Mouse (Mus musculus): ENCODE results near the gene Dock1. TPM values are rescaled to one million over a fixed set of nuclear protein-coding genes. Genes with fewer than 3 reads are reported as not detected.

The Dock1 gene
- polyA plus RNA-seq, 1 experiment from 2014 or later = 29.3 TPM

DNA sequence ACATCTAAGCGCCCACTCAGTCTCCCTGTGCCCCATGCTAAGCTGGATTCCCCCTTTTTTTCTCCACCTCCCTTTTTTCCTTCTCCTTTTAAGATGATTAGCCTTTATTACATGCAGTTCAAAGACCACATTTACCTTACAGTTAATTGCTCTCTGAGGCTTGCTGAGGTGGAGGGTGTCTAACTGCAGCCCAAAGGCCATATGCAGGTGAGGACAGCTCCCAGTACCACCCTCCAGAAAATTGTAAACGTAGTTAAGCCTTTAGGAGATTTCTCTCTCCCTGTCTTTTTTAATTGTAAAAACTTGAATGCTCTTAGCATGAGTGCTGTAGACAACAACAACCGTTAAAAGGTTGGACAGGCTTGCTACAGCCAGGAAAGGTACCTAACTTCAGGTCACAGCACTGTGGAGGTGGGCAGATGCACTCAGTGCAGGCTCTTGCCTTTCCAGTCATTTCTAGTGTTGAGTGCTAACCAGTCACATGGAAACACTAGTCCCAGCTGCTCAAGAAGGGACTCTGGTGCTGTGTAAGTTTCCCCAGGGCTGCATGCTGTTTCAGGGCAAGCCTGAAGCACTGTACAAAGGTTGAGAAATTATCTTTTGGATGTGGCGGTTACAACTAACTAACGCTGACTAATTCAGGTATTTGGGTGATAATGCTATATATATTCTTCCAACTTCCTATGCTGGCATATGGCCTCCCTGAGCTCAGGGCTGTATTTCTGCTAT is 56.2 kb downstream of the Dock1 start:
- H3K4me2 ChIP-seq (replicated peaks) = no peak overlapping the region
- H3K27ac ChIP-seq = no peak overlapping the region
- ATAC-seq (ENCODE audit: low FRiP score) = no peak
- no peak overlapping the region for H3K4me3 ChIP-seq
- 83% methylated on average over 5 of the region's 5 CpGs for WGBS
- H3K9ac ChIP-seq = no peak overlapping the region
- H3K27me3 ChIP-seq = 0 out of 2 replicates have a peak, but pooled peaks cover 8% of the 10 kb centered on the region
- no peaks in the 10 kb centered on the region for H3K9me3 ChIP-seq (replicated peaks)
- peaks cover 17% of the 10 kb centered on the region for H3K4me1 ChIP-seq
- no peaks in the 10 kb centered on the region for H3K36me3 ChIP-seq

DNA sequence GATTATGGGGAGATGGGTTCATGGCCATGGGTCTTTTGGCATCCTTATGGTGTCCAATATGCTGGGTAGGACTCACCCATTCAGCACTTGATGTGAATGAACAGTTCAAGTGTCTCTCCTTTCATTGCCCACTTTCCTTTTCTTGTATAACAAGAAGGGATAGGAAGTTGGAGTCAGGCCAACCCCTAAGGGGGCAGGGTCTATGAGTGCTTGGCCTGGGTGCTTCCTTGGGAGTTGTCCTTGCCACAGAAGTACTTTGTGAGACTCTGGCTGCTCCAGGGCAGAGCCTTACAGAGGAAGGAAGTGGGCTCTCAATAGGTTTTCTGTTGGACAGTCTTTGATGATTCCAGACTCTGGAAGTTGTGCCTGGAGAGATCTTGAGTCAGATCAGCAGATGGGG is 58.9 kb downstream of the Dock1 start:
- Histone ChIP-seq H3K27ac (no peak overlapping the region), H3K4me2 (replicated peaks) (no peak overlapping the region), H3K4me3 (no peak overlapping the region), H3K27me3 (0 out of 2 replicates have a peak, but pooled peaks cover 8% of the 10 kb centered on the region), H3K9ac (no peak overlapping the region), H3K9me3 (replicated peaks) (no peaks in the 10 kb centered on the region), H3K4me1 (peaks cover 16% of the 10 kb centered on the region), H3K36me3 (no peaks in the 10 kb centered on the region)
- ATAC-seq (ENCODE audit: low FRiP score) = no peak

DNA sequence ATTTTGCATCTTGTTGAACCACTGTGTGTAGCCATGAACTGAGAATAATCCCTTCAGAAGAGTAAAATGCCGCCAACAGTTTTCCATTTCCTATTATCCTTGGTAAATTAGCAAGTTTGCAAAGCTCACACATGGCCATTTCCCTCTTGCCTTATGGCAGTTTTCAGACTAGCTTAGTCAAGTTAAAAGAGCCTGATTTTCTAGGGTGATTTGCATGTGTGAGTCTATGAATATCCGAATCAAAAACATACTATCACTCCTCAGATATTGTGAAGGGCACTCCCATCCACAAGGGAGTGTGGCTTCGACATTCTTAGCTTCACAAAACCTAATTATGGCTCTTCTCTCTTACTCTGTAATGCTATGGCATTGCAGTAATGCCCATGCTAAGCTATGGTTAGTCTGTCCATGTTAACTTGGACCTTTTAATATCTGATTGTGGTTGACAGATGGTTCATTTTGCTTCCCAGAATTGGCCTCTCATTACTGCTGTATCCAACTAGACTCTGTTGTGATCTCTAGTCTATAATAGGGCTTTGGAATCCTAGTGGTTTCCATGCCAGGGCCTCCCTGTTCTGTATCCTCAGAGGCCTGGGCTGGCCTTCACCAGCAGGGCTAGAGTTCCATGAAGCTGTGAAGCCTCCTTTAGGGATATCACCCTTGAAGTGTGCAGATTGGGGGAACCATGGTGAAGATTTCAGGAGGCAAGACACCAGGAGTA is 60.1 kb downstream of the Dock1 start:
- no peak for ATAC-seq (ENCODE audit: low FRiP score)
- WGBS = 88% methylated on average over 3 of the region's 3 CpGs
- H3K4me1 ChIP-seq = peaks cover 4% of the 10 kb centered on the region

DNA sequence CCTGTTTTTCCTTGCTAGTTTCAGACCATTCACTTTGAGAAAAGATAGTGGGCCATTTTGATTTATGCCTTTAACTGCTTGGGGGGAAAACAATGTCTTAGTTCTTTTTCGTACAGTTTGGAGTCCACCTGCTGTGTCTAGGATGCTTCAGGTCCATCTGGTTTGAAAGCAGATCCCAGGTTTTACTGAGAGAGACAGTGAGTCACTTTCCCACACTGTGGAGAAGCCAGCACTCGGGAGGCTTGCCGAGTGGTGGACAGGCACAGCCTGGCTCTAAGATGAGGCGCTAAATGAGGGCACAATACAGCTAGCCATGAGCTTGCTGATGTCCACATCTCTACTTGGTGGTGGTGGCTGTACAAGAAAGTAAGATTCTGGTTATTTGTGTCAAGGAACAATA is 76.6 kb downstream of the Dock1 start:
- Histone ChIP-seq H3K9me3 (replicated peaks) (no peaks in the 10 kb centered on the region), H3K36me3 (peaks cover 14% of the 10 kb centered on the region), H3K27me3 (no peaks in the 10 kb centered on the region), H3K4me3 (no peak overlapping the region), H3K4me1 (no peaks in the 10 kb centered on the region), H3K9ac (no peak overlapping the region), H3K27ac (no peak overlapping the region), H3K4me2 (replicated peaks) (no peak overlapping the region)
- WGBS = 96% methylated on average over 4 of the region's 4 CpGs
- no peak for ATAC-seq (ENCODE audit: low FRiP score)

More for the DNA sequence above, 60.1 kb downstream of the Dock1 start:
- Histone ChIP-seq H3K36me3 (no peaks in the 10 kb centered on the region), H3K9ac (no peak overlapping the region), H3K27ac (no peak overlapping the region), H3K4me3 (no peak overlapping the region), H3K27me3 (0 out of 2 replicates have a peak, but pooled peaks cover 8% of the 10 kb centered on the region), H3K4me2 (replicated peaks) (no peak overlapping the region), H3K9me3 (replicated peaks) (no peaks in the 10 kb centered on the region)

DNA sequence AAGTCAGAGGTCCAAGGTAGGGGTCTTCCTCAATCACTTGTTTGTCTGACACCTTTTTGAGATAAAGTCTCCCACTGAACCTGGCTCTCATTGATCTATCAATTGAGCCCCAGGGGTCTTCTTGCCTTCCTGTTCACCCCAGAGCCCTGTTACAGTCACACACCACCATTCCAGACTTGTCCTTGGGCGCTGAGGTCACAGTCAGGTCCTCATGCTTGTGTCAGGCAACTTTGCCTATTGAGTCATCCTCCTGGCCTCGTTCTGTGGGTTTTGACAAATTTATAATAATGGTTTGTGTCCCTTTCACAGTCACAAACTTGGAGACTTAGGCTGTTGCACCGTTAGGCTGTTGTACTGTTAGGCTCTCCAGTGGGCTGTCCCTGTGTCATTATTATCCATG is 77.9 kb downstream of the Dock1 start:
- no peak overlapping the region for H3K9ac ChIP-seq
- peaks cover 3% of the 10 kb centered on the region; the same call in 1 of the 2 replicates for H3K4me1 ChIP-seq
- peaks cover 14% of the 10 kb centered on the region for H3K36me3 ChIP-seq
- no peaks in the 10 kb centered on the region for H3K27me3 ChIP-seq
- no peak overlapping the region for H3K27ac ChIP-seq
- H3K4me2 ChIP-seq (replicated peaks) = no peak overlapping the region
- no peak for ATAC-seq (ENCODE audit: low FRiP score)
- no peaks in the 10 kb centered on the region for H3K9me3 ChIP-seq (replicated peaks)
- WGBS = 90% methylated on average over 3 of the region's 3 CpGs
- no peak overlapping the region for H3K4me3 ChIP-seq

DNA sequence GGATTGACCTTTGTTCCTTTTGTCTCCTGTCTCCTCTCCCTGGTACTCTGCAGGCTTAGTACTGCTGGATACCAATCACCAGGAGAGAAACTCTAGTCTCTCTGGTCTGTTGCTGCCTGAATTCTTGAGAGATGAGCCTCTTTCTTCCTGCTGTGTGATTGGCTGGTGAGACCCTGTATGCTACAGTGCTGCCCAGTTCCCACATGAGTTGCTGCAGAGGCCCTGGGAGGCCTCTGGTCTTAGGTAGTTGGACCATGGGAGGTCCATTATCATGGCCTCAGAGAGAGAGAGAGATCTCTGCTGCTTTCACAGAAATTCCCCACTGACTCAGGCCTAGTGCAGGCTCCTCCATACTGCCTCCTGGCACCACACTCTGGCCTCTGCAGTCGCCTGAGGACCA is 79.2 kb downstream of the Dock1 start:
- ATAC-seq (ENCODE audit: low FRiP score) = no peak
- Histone ChIP-seq H3K27ac (no peak overlapping the region), H3K9me3 (replicated peaks) (no peaks in the 10 kb centered on the region), H3K27me3 (no peaks in the 10 kb centered on the region), H3K4me1 (peaks cover 3% of the 10 kb centered on the region; the same call in 1 of the 2 replicates), H3K4me2 (replicated peaks) (no peak overlapping the region), H3K36me3 (peaks cover 14% of the 10 kb centered on the region), H3K9ac (no peak overlapping the region), H3K4me3 (no peak overlapping the region)
- 88% methylated on average over 1 of the region's 1 CpGs for WGBS

DNA sequence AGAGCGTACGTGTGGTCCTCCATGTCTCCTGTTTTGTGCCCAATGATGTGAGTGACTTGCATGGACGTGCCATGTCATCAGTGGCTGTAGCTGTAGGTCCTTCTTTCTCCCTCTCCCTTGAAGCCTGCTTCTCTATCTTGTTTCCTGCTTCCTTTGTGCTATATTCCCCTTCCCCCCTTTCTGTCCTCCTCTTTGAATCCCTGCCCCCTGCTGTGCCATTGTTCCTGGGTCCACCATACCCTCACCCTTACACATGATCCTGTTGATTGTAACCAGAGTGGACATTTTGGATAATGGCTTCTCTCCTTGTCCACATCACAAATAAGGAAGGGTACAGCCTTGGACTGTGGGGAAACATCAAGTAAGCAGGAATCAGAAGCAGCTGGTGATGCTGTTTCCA is 81.0 kb downstream of the Dock1 start:
- H3K4me3 ChIP-seq = no peak overlapping the region
- no peaks in the 10 kb centered on the region for H3K9me3 ChIP-seq (replicated peaks)
- ATAC-seq (ENCODE audit: low FRiP score) = no peak
- H3K27ac ChIP-seq = no peak overlapping the region
- WGBS = 79% methylated on average over 3 of the region's 3 CpGs
- H3K9ac ChIP-seq = no peak overlapping the region
- no peak overlapping the region for H3K4me2 ChIP-seq (replicated peaks)
- H3K27me3 ChIP-seq = no peaks in the 10 kb centered on the region
- H3K36me3 ChIP-seq = peaks cover 16% of the 10 kb centered on the region
- H3K4me1 ChIP-seq = peaks cover 3% of the 10 kb centered on the region; the same call in 1 of the 2 replicates

DNA sequence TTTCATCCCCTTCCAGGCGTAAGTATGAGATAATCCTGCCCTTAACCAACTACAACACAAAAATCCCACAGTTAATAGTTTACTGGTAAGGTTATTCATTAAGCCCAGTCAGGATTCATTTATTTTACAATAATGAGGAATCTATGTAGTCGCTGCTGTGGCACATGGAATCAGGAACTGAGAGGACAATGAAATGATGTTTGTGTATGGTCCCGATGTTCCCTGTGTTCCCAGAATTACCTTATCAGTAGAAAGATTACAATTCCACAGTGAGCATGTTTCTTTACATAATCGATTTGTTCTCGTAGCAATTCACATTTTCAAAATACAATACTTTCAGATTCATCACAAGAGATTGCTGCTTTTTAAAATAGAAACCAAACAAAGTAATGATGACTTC is 83.0 kb downstream of the Dock1 start:
- Histone ChIP-seq H3K27ac (no peak overlapping the region), H3K4me2 (replicated peaks) (no peak overlapping the region), H3K4me3 (no peak overlapping the region), H3K9ac (no peak overlapping the region), H3K36me3 (peaks cover 18% of the 10 kb centered on the region; the same call in 1 of the 2 replicates), H3K9me3 (replicated peaks) (no peaks in the 10 kb centered on the region), H3K27me3 (no peaks in the 10 kb centered on the region), H3K4me1 (peaks cover 3% of the 10 kb centered on the region; the same call in 1 of the 2 replicates)
- WGBS = 64% methylated on average over 5 of the region's 5 CpGs
- no peak for ATAC-seq (ENCODE audit: low FRiP score)

DNA sequence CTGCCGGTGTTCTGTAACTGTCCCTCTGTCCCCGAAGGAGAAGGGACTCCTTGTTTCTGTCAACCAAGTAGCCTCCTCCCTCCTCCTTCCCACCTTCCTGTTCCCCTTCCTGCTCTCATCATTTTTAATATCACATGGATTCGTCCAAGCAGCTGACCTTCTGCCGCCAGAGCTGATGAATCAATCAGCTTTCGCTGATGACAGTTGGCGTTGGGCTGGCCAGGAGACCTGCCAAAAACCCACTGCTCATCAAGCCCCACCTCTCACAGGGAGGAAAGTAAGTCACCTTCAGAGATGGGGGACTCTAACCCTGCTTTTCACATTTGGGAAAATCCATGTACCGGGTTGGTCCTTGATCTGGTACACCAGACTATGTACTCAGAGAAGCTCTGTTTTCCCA is 87.2 kb downstream of the Dock1 start:
- Histone ChIP-seq H3K4me3 (no peak overlapping the region), H3K4me2 (replicated peaks) (no peak overlapping the region), H3K9ac (no peak overlapping the region), H3K9me3 (replicated peaks) (no peaks in the 10 kb centered on the region), H3K36me3 (peaks cover 17% of the 10 kb centered on the region; the same call in 1 of the 2 replicates), H3K27ac (no peak overlapping the region), H3K27me3 (no peaks in the 10 kb centered on the region), H3K4me1 (peaks cover 5% of the 10 kb centered on the region; the same call in 1 of the 2 replicates)
- no peak for ATAC-seq (ENCODE audit: low FRiP score)
- 90% methylated on average over 7 of the region's 7 CpGs for WGBS

DNA sequence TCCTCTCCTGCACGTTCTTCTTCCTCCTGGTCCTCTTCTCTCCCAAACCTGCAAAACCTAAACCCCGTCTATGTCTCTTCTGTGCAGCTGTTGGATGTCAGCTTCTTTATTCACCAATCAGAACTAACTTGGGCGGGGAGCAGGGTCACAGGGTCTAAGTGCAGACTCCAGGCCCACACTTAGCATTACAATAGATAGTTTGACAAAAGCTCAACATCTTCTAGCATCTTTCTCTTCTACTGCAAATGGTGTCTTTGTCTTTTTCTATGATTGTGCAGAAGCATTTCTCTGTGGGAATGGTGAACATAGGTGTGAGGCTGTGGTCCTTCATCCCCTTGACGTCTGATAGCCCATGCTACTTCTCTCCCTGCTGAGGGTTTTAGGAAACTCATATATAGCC is 91.3 kb downstream of the Dock1 start:
- ATAC-seq (ENCODE audit: low FRiP score) = no peak

DNA sequence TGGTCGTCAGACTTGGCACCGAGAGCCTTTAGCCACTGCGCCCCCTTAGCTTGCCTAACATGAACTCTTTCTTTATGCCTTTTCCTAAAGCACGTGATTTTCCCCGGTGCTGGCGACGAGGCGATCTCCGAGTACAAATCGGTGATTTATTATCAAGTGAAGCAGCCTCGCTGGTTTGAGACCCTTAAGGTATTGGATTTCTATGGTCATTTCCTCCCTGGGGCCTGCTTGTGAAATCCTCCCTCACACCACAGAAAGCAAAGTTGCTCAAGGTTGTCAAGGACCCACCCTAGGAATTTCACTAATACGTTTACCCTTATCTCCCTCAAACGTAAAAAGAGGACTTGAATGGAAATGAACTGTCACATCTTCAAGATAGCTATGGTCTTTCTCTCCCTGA is 94.7 kb downstream of the Dock1 start:
- Histone ChIP-seq H3K4me3 (no peak overlapping the region), H3K4me2 (replicated peaks) (no peak overlapping the region), H3K9ac (no peak overlapping the region), H3K27ac (no peak overlapping the region), H3K4me1 (0 out of 2 replicates have a peak, but pooled peaks cover 2% of the 10 kb centered on the region), H3K9me3 (replicated peaks) (no peaks in the 10 kb centered on the region), H3K36me3 (peaks cover 28% of the 10 kb centered on the region), H3K27me3 (no peaks in the 10 kb centered on the region)
- no peak for ATAC-seq (ENCODE audit: low FRiP score)
- 85% methylated on average over 13 of the region's 13 CpGs for WGBS

More for the DNA sequence above, 91.3 kb downstream of the Dock1 start:
- 0 out of 2 replicates have a peak, but pooled peaks cover 2% of the 10 kb centered on the region for H3K4me1 ChIP-seq
- no peak overlapping the region for H3K9ac ChIP-seq
- 43% methylated on average over 4 of the region's 4 CpGs for WGBS
- H3K27ac ChIP-seq = no peak overlapping the region
- no peak overlapping the region for H3K4me3 ChIP-seq
- H3K4me2 ChIP-seq (replicated peaks) = no peak overlapping the region
- no peaks in the 10 kb centered on the region for H3K9me3 ChIP-seq (replicated peaks)
- peaks cover 19% of the 10 kb centered on the region for H3K36me3 ChIP-seq
- H3K27me3 ChIP-seq = no peaks in the 10 kb centered on the region

DNA sequence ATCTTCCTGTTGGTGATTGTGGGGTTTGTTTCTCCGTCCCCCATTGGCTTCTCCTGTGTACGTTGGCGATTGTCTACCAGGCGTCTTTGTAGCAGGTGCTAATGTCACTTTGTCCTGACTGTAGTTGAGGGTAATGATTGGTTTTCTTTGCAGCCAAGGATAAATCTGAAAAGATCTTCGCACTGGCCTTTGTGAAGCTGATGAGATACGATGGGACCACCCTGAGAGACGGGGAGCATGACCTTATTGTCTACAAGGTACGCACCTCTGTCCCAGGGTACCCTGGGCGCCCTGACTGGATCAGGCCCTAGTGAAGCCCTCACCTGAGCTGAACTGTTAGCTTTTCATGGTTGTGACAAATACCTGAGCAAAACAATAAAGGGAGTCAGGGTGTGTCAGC is 100.9 kb downstream of the Dock1 start:
- Histone ChIP-seq H3K27me3 (no peaks in the 10 kb centered on the region), H3K4me2 (replicated peaks) (no peak overlapping the region), H3K9ac (no peak overlapping the region), H3K4me3 (no peak overlapping the region), H3K9me3 (replicated peaks) (no peaks in the 10 kb centered on the region), H3K4me1 (peaks cover 20% of the 10 kb centered on the region), H3K27ac (no peak overlapping the region), H3K36me3 (peaks cover 30% of the 10 kb centered on the region)
- WGBS = 92% methylated on average over 9 of the region's 9 CpGs
- no peak for ATAC-seq (ENCODE audit: low FRiP score)
